Mouse (Mus musculus): ENCODE data around the gene Ddx17.

GRCm38 (mm10) chr15:79525564-79525963 lies 21.0 kb downstream of the Ddx17 start:
- TF ChIP-seq CTCF (IDR thresholded peaks at IDR 0.05; ENCODE audit: borderline replicate concordance, control insufficient read depth, extremely low read depth, insufficient read depth, low read length, poor library complexity) (no peak), POLR2A (IDR thresholded peaks at IDR 0.05; ENCODE audit: control insufficient read depth, extremely low read depth, insufficient read depth, low read length, poor library complexity) (no peak)

Data from thymus, adult 2 months (tissue).